Mouse (Mus musculus) myocyte (in vitro differentiated cells): ENCODE measurements around the gene Filip1. TPM values are rescaled to one million over a fixed set of nuclear protein-coding genes. Genes with fewer than 3 reads are reported as not detected.
"Not testable (repeated sequence)": the region's sequence is repeated elsewhere in the genome, so short reads cannot be mapped to it uniquely, and the experiment has no call there.

Source experiments
- H3K27me3 ChIP-seq: one replicate; pipeline ENCODE4 v1.6.1; 2011; ENCODE audit not compliant: control insufficient read depth, insufficient read depth, insufficient read length
- H3K36me3 ChIP-seq: one replicate; pipeline ENCODE4 v1.6.1; 2011; ENCODE audit not compliant: control insufficient read depth, insufficient read depth
- H3K4me2 ChIP-seq: one replicate; pipeline ENCODE4 v1.6.1; 2011; ENCODE audit warnings: low read depth, control low read depth
- H3K4me3 ChIP-seq: one replicate; pipeline ENCODE4 v1.5.1; 2011; ENCODE audit warnings: mild to moderate bottlenecking, control low read depth, moderate library complexity
- H3K79me2 ChIP-seq: one replicate; pipeline ENCODE4 v1.6.1; 2011; ENCODE audit not compliant: control insufficient read depth, insufficient read depth
- H3ac ChIP-seq: one replicate; pipeline ENCODE4 v1.6.1; 2011; ENCODE audit not compliant: control insufficient read depth, insufficient read length
- CEBPB ChIP-seq: IDR thresholded peaks from 2 replicates; pipeline ENCODE4 v1.6.1; 2011; ENCODE audit warnings: mild to moderate bottlenecking, moderate library complexity; ENCODE audit not compliant: poor library complexity, insufficient read depth, severe bottlenecking
- E2F4 ChIP-seq: IDR thresholded peaks from one replicate; pipeline ENCODE4 v1.6.1; 2011; ENCODE audit warnings: mild to moderate bottlenecking, control low read depth, moderate library complexity; ENCODE audit not compliant: insufficient read depth
- MAX ChIP-seq: IDR thresholded peaks from one replicate; pipeline ENCODE4 v1.6.1; 2011; ENCODE audit warnings: low read depth, mild to moderate bottlenecking, control low read depth
- MYOD1 ChIP-seq, 3 experiments: IDR thresholded peaks; one replicate each; pipeline ENCODE4 v1.6.1; 2011; ENCODE audit warnings: control low read depth in 2 of 3, low read depth in 2 of 3, mild to moderate bottlenecking in 2 of 3, moderate library complexity in 1 of 3; ENCODE audit not compliant: insufficient read length in 2 of 3, control insufficient read depth in 1 of 3
- MYOG ChIP-seq, 3 experiments: IDR thresholded peaks; one replicate each; pipeline ENCODE4 v1.6.1; 2011; ENCODE audit warnings: control low read depth in 2 of 3, low read depth in 2 of 3, mild to moderate bottlenecking in 2 of 3; ENCODE audit not compliant: insufficient read length in 2 of 3, control insufficient read depth in 1 of 3, insufficient read depth in 1 of 3
- POLR2A ChIP-seq: IDR thresholded peaks from one replicate; pipeline ENCODE4 v1.6.1; 2011; ENCODE audit warnings: low read depth, mild to moderate bottlenecking, control low read depth, moderate library complexity; ENCODE audit not compliant: insufficient read length
- POLR2AphosphoS2 ChIP-seq: IDR thresholded peaks from one replicate; pipeline ENCODE4 v1.6.1; 2011; ENCODE audit warnings: low read depth, control low read depth; ENCODE audit not compliant: insufficient read length
- REST ChIP-seq: IDR thresholded peaks from one replicate; pipeline ENCODE4 v1.6.1; 2011; ENCODE audit warnings: mild to moderate bottlenecking, control low read depth, moderate library complexity; ENCODE audit not compliant: insufficient read depth, insufficient read length
- SRF ChIP-seq: IDR thresholded peaks from one replicate; pipeline ENCODE4 v1.6.1; 2011; ENCODE audit warnings: low read depth; ENCODE audit not compliant: control insufficient read depth, insufficient read length
- TCF12 ChIP-seq: IDR thresholded peaks from one replicate; pipeline ENCODE4 v1.6.1; 2011; ENCODE audit warnings: mild to moderate bottlenecking, control low read depth; ENCODE audit not compliant: poor library complexity, insufficient read depth, severe bottlenecking
- TCF3 ChIP-seq: IDR thresholded peaks from one replicate; pipeline ENCODE4 v1.6.1; 2011; ENCODE audit warnings: low read depth, control low read depth; ENCODE audit not compliant: insufficient read length
- USF1 ChIP-seq: IDR thresholded peaks from one replicate; pipeline ENCODE4 v1.6.1; 2011; ENCODE audit warnings: low read depth, mild to moderate bottlenecking, control low read depth, moderate library complexity
- polyA plus RNA-seq: library from polyadenylated mRNA; unstranded; fragments of >200 nt; fragmentation: generic; extraction: Trizol; gene quantifications from one replicate; pipeline ENCODE4 v1.2.1, GENCODE M21; 2012; ENCODE audit warnings: missing spikeins

Gene Filip1
- polyA plus RNA-seq: 7.0 TPM

GRCm38 (mm10) chr9:80012751-80013150, at the start of gene Filip1:
TSS of gene Filip1 (minus strand) at chr9:80012851.
- TF ChIP-seq SRF (no peak), CEBPB (no peak), POLR2AphosphoS2 (no peak), POLR2A (no peak), TCF12 (no peak), MYOD1 (IDR thresholded peaks at IDR 0.05; ENCODE audit: control insufficient read depth in 1 of 3, insufficient read length in 2 of 3, low read depth in 2 of 3) (no peak), TCF3 (no peak), REST (no peak), MAX (no peak), E2F4 (no peak), USF1 (no peak), MYOG (IDR thresholded peaks at IDR 0.05; ENCODE audit: control insufficient read depth in 1 of 3, insufficient read depth in 1 of 3, insufficient read length in 2 of 3, low read depth in 2 of 3) (no peak)
- H3K27me3 ChIP-seq: peaks cover 7% of the 10 kb centered on the region
- H3K79me2 ChIP-seq: no peaks in the 10 kb centered on the region
- H3K4me3 ChIP-seq: no peak within 1 kb of the TSS
- no peak within 1 kb of the TSS for H3K4me2 ChIP-seq
- H3ac ChIP-seq: no peak within 1 kb of the TSS
- no peaks in the 10 kb centered on the region for H3K36me3 ChIP-seq

DNA sequence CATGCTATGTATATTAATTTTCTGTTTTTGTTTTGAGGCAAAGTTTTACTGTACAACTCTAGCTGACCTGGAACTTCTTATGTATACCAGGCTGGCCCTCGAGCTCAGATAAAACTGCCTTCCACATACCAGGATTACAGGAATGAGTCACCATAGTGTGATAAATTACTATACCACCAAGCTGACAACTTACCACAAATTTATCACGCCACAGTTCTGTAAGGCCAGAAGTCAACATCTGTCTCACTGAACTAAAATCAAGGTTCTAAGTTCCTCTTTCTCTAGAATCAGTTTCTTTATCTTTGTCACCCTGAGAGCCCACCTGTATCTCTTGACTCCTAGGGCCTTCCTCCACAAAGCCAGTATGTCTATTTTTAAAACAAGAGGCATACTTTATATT, 45.0 kb upstream of the Filip1 start:
- Histone ChIP-seq H3K4me2 (peak overlapping the region; percentile 49), H3K79me2 (no peaks in the 10 kb centered on the region), H3K36me3 (no peaks in the 10 kb centered on the region), H3K4me3 (no peak overlapping the region), H3ac (no peak overlapping the region), H3K27me3 (no peaks in the 10 kb centered on the region)
- no peak for TF ChIP-seq SRF
- TF ChIP-seq MYOD1 (IDR thresholded peaks at IDR 0.05; ENCODE audit: control insufficient read depth in 1 of 3, insufficient read length in 2 of 3, low read depth in 2 of 3): no peak
- no peak for TF ChIP-seq E2F4
- no peak for TF ChIP-seq TCF3
- TF ChIP-seq CEBPB: no peak
- no peak for TF ChIP-seq REST
- TF ChIP-seq USF1: no peak
- TF ChIP-seq TCF12: no peak
- no peak for TF ChIP-seq MAX
- TF ChIP-seq POLR2AphosphoS2: no peak
- TF ChIP-seq MYOG (IDR thresholded peaks at IDR 0.05; ENCODE audit: control insufficient read depth in 1 of 3, insufficient read depth in 1 of 3, insufficient read length in 2 of 3, low read depth in 2 of 3): no peak
- no peak for TF ChIP-seq POLR2A

GRCm38 (mm10) chr9:80052951-80053350, 40.3 kb upstream of the Filip1 start:
- no peak overlapping the region for H3ac ChIP-seq
- no peaks in the 10 kb centered on the region for H3K36me3 ChIP-seq
- H3K4me3 ChIP-seq: no peak overlapping the region
- no peak overlapping the region for H3K4me2 ChIP-seq
- H3K27me3 ChIP-seq: no peaks in the 10 kb centered on the region
- TF ChIP-seq MAX (no peak), MYOG (IDR thresholded peaks at IDR 0.05; ENCODE audit: control insufficient read depth in 1 of 3, insufficient read depth in 1 of 3, insufficient read length in 2 of 3, low read depth in 2 of 3) (no peak), POLR2AphosphoS2 (no peak), E2F4 (no peak), USF1 (no peak), TCF3 (no peak), REST (no peak), MYOD1 (IDR thresholded peaks at IDR 0.05; ENCODE audit: control insufficient read depth in 1 of 3, insufficient read length in 2 of 3, low read depth in 2 of 3) (no peak), POLR2A (no peak), SRF (no peak), TCF12 (no peak), CEBPB (no peak)
- no peaks in the 10 kb centered on the region for H3K79me2 ChIP-seq

GRCm38 (mm10) chr9:80049271-80049670, 36.6 kb upstream of the Filip1 start:
- H3K79me2 ChIP-seq, H3ac ChIP-seq, H3K36me3 ChIP-seq, H3K27me3 ChIP-seq, H3K4me2 ChIP-seq, H3K4me3 ChIP-seq: not testable (repeated sequence)

DNA sequence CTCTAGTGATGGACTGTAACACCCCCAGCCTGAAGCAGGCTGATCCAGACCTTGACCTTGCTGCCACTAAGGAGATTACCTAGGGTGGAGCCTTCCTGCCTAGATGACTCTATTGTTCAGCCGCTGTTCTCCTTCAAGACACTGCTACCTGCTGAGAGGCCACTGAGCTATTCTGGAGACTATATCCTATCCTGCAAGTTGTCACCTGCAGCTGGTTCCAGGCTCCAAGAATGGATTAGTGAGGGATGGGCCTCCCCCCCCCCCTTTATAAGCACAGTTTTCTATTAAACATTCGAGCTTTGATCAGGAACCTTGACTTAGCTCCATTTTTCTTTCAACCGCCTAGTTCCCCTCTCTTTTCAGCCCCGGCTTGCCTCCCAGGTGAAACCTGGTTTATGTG, 31.6 kb upstream of the Filip1 start:
- H3K27me3 ChIP-seq, H3K79me2 ChIP-seq, H3K36me3 ChIP-seq, H3K4me2 ChIP-seq, H3K4me3 ChIP-seq, H3ac ChIP-seq: not testable (repeated sequence)
